Mouse (Mus musculus) kidney, postnatal 25 days (tissue): ENCODE results near the gene Gapdh.

Experiments
- DNase-seq, 2 experiments: peaks; one replicate each; pipeline ENCODE4 v3.0.0; 2021; ENCODE audit warnings: mixed read lengths in 2 of 2

Gapdh gene

DNA sequence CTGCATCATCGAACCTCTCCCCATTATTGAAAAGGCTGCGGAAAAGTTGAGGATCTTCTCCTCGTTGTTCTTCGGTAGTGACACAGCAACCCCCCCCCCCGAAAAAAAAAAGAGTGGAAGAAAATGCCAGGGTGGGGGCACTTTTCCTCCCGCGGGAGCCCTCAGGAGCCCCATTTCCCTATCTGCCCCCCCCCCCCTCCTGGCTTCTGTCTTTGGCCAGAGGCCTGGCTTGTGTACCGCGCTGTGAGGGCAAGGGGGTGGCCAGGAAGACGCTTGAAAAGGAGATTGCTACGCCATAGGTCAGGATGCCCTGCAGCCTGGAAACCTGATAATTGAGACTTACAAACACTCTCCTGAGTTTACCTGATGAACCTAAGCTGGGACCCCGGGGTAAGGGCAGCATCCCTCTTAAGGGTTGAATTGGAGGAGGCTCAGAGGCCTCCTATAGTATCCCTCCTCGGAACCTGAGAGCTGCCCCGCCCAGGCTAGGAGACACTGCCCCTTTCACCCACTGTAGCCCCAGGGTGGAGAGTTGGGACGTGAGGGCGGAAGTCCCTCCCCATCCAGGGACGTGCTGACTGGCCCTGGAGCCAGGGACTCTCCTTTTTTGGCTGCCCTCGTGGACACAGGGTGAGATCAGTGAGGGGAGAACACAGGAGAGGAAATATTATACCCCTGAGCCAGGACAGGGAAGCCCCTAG lies at the start of gene Gapdh:
Gapdh (minus strand) TSS at position 417 of the 701 bp plus-strand sequence.
- DNase-seq, result peak; percentile 85 to 95

DNA sequence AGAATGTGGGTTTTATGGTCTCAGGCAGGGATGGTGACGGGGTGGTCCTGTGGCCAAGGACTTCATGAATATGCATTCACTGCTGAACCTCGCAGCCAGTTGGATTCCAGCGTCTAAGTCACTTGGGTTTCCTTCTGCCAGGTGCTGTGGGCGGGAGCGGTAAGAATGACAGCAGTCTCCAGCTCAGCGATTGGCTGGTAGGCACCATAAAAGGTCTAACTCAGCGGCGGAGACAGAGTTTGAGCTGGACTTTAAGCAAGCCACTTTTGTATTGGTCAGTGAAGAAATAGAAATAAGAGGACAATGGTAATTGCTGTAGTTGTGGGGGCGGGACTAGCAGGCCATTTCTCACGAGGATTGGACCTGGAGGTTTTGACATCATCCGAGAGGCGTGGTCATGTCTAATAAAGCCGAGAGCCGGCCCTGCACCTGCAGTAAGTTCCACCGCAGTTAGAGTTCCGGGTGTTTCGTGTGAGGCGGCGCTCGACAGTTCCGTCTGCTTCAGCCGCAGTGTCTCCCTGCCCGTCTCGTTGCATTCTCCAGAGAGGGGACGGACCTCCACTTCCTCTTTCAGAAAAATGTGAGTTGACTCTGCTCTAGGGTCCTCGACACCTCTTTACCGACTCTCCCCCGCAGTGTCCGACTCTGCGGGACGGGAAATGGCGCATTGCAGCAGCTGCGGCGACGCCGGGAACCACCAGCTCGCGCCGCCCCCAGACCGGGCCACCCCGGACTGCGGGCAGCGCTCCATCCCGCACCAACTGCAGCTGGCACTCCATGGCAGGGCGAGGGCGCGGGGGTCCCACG lies 49.1 kb upstream of the Gapdh start, which contains the start of gene Vamp1:
Vamp1 (plus strand) TSS at position 404 of the 807 bp plus-strand sequence.
- peak; percentile 97 to 98 for DNase-seq

- no peak for DNase-seq
Observed at GRCm38 (mm10) chr6:125213715-125214114, 47.4 kb upstream of the Gapdh start.

DNA sequence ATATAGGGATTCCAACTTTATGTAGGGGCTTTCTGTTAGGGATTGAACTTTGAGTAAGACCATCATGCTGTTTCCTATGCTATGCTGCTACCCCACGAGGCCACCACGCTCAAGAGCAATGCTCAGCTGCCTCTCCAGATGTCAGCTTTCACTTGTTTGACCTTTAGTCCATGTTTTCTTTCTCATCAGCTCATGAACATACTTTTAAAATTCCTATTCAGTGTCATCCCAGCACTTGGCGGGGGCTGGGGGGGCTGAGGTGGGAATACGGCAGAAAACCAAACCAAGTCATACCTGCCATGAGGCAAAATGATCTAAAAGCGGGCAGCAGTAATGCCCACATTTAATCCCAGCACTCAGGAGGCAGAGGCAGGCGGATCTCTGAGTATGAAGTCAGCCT lies 46.9 kb upstream of the Gapdh start:
- DNase-seq, result no peak

GRCm38 (mm10) chr6:125212621-125213020 lies 46.4 kb upstream of the Gapdh start:
- no peak for DNase-seq

DNA sequence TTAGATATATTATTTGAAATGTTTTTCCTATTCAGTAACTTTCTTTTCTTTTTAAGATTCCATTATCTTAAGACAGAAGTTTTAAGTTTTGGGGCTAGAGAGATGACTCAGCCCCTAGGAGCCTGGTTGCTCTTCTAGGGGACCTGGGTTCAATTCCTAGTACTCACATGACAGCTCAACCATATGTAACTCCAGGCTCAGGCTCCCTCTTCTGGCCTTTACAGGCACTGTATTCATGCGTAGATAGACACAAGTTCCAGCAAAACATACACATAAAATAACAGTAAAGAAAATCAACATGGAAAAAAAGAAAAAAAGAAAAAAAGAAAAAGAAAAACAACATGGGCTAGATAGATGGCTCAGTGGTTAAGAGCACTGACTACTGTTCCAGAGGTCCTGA lies 44.2 kb upstream of the Gapdh start:
- no peak for DNase-seq

DNA sequence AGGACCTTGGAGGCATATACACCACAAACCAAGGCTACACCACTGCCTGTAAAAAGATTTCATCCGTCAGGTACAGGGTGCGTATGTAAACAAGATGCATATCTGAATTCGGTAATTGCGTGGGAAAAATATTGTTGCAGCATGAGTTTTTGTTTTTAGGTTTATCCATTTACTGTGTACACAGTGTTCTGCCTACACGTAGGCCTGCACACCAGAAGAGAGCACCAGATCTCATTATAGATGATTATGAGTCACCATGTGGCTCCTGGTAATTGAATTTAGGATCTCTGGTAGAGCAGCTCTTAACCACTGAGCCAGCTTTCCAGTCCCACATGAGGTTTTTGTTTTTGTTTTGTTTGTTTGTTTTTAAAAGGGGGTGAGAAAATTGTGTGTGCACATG lies 30.9 kb upstream of the Gapdh start:
- DNase-seq, result no peak

GRCm38 (mm10) chr6:125196301-125196700 lies 30.0 kb upstream of the Gapdh start:
- no peak for DNase-seq

- DNase-seq, result no peak
Observed at GRCm38 (mm10) chr6:125195541-125196075, 29.3 kb upstream of the Gapdh start.

DNA sequence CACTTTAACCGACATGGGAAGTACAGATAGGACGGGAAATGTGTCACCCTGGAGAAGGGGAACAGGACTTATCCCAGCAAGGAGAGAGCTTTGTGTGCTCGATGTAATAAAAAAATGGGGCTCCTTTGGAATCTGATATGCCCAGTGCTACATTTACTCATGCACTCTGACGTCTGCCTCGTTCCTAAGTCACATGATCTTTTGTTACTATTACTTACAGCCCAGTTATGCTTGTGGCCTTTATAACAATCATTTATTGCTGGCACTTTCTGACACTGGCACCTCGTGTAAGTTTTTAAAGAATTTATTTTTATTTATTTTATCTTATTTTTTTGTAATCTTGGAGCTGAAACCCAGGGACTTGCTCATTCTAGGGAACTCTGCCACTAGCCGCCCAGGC lies 27.1 kb upstream of the Gapdh start:
- no peak for DNase-seq

DNA sequence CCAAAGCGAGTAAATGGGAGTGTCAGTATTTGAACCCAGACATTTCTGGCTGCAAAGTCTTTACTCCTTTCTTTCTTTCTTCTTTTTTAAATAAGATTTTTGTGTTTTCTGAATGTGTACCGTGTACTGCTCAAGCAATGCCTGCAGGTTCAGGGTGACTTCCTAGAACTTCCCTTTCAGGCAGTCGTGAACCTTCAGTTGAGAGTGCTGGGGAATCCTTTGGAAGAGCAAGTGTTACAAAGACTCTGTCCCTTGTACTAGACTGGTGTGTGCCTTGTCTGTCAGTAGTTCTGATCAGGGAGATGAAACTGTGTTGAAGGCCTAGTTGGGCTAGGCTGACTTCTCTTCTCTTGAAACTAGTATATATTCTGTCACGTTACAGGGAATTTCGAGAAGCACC lies 26.6 kb upstream of the Gapdh start:
- no peak for DNase-seq

GRCm38 (mm10) chr6:125192016-125192714 lies 25.9 kb upstream of the Gapdh start:
- DNase-seq, result peak; percentile 95 to 97

GRCm38 (mm10) chr6:125191332-125192015 lies 25.2 kb upstream of the Gapdh start, which contains the start of the genes Ncapd2 and Mrpl51:
TSS of gene Ncapd2 (minus strand) at chr6:125191701.
TSS of gene Mrpl51 (plus strand) at chr6:125191801.
- peak; percentile 99 for DNase-seq

GRCm38 (mm10) chr6:125190816-125191215 lies 24.5 kb upstream of the Gapdh start:
- no peak for DNase-seq

GRCm38 (mm10) chr6:125186203-125186602 lies 19.9 kb upstream of the Gapdh start:
- no peak for DNase-seq

DNA sequence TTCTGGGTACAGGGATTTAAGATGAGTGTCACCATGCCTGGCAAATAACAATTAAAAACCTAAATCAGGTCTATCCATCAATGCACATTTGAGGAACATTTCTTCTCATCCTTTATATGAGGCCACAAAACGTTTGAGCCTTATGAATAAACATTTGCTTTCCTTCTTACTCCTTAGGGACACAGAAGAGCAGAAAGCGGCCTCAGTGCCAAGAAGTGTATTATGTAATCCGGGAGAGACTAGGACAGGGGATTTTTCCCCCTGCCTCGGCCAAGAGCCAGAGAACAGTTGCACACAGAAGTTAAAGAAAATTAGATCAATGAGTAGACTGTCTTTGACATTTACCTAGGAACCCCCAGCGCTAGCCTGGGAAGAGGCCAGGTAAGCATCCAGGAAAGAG lies 15.9 kb upstream of the Gapdh start:
- peak in 1 of 2 experiments; percentile 25 for DNase-seq

DNA sequence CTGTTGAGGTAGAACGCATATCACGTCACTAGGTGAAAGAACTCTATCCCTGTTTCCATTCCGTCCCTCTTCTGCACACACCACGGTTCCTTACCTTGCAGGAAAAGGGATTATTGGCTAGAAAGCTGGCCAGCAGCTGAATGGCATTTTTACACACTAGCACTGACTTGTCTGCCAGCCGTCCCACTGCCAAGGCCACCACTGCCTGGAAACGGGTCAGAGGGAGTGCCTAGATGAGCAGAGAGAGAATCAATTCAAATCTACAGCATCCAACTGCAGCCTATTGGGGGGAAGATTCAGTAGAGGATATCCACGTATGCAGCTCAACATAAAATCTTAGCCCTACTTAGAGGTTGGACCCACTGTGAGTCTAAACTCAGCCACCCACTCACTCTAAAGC lies 13.3 kb upstream of the Gapdh start:
- no peak for DNase-seq

GRCm38 (mm10) chr6:125175469-125175868 lies 9.2 kb upstream of the Gapdh start:
- no peak for DNase-seq

GRCm38 (mm10) chr6:125173256-125173655 lies 7.0 kb upstream of the Gapdh start:
- DNase-seq, result no peak

GRCm38 (mm10) chr6:125172474-125172873 lies 6.2 kb upstream of the Gapdh start:
- no peak for DNase-seq

DNA sequence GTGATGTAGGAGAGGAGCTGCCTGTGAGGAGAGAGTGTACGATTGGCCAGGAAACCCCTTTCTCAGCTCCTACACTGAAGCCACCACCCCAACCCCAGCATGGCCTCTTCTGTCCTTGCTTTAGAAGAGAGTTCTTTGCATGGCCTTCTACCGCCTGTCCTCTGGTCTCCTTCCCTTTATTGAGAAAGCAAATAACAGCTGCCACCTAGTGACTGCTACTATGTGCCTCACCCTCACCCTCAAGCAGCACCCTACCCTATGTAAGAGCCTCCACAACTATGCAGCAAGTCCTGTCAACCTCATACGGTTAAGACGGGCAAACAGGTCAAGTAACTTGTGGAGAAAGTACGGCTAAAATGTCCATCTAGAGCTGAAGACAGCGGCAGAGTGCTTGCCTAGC lies 3.9 kb upstream of the Gapdh start:
- no peak for DNase-seq

DNA sequence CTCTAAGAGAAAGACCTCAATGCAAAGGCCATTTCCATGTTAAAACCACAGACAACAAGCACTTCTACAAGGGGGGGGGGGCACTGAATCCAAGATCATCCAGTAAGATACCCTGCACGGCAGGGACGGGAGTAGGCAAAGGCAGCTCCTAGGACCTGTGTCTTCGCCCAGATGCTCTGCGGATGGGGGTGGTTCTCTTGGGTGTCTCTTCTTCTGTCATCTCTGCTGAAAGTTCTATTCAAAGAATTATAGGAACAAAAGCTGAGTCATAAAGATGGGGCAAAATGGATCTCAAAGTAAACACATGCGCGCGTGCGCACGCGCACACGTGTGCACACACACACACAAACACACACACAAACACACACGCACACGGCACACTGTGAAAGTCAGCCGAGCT lies 1.8 kb upstream of the Gapdh start:
- DNase-seq, result no peak
